Mouse (Mus musculus): ENCODE results near the gene Cdc42ep1. TPM values are rescaled to one million over a fixed set of nuclear protein-coding genes. Genes with fewer than 3 reads are reported as not detected.

Cdc42ep1 gene
- polyA plus RNA-seq, 1 experiment from 2014 or later = 17.0 TPM

GRCm38 (mm10) chr15:78868826-78869233 lies 26.4 kb downstream of the Cdc42ep1 start:
- WGBS = 36% methylated on average over 7 of the region's 7 CpGs
- peak; percentile 28 for ATAC-seq
- no peak overlapping the region for H3K9ac ChIP-seq (ENCODE audit: low read depth, low read length)
- no peak overlapping the region for H3K4me3 ChIP-seq (ENCODE audit: low read depth, low read length)
- H3K36me3 ChIP-seq (ENCODE audit: control insufficient read depth, insufficient read depth) = no peaks in the 10 kb centered on the region
- H3K4me1 ChIP-seq (replicated peaks; ENCODE audit: control insufficient read depth, insufficient read depth, low read length) = 0 out of 2 replicates have a peak, but pooled peaks cover 2% of the 10 kb centered on the region
- no peak for TF ChIP-seq CTCF (IDR thresholded peaks at IDR 0.05; ENCODE audit: low read depth)
- H3K27me3 ChIP-seq (replicated peaks; ENCODE audit: control insufficient read depth, insufficient read depth, low read length) = no peaks in the 10 kb centered on the region
- no peak overlapping the region for H3K4me2 ChIP-seq (replicated peaks; ENCODE audit: low read depth)
- H3K9me3 ChIP-seq (ENCODE audit: control insufficient read depth) = no peaks in the 10 kb centered on the region
- peak overlapping the region; percentile 74 for H3K27ac ChIP-seq (ENCODE audit: low read depth, low read length)

- ATAC-seq = no peak
- no peak overlapping the region for H3K27ac ChIP-seq (ENCODE audit: low read depth, low read length)
- no peaks in the 10 kb centered on the region for H3K9me3 ChIP-seq (ENCODE audit: control insufficient read depth)
- no peaks in the 10 kb centered on the region for H3K27me3 ChIP-seq (replicated peaks; ENCODE audit: control insufficient read depth, insufficient read depth, low read length)
- H3K9ac ChIP-seq (ENCODE audit: low read depth, low read length) = no peak overlapping the region
- TF ChIP-seq CTCF (IDR thresholded peaks at IDR 0.05; ENCODE audit: low read depth) = peak; percentile 83
- no peak overlapping the region for H3K4me3 ChIP-seq (ENCODE audit: low read depth, low read length)
- no peaks in the 10 kb centered on the region for H3K4me1 ChIP-seq (replicated peaks; ENCODE audit: control insufficient read depth, insufficient read depth, low read length)
- H3K36me3 ChIP-seq (ENCODE audit: control insufficient read depth, insufficient read depth) = no peaks in the 10 kb centered on the region
- H3K4me2 ChIP-seq (replicated peaks; ENCODE audit: low read depth) = no peak overlapping the region
- WGBS = 29% methylated on average over 6 of the region's 6 CpGs
Observed at GRCm38 (mm10) chr15:78869775-78870174, 27.4 kb downstream of the Cdc42ep1 start.

GRCm38 (mm10) chr15:78872021-78872608 lies 29.7 kb downstream of the Cdc42ep1 start:
- no peak overlapping the region for H3K27ac ChIP-seq (ENCODE audit: low read depth, low read length)
- WGBS = 41% methylated on average over 5 of the region's 5 CpGs

DNA sequence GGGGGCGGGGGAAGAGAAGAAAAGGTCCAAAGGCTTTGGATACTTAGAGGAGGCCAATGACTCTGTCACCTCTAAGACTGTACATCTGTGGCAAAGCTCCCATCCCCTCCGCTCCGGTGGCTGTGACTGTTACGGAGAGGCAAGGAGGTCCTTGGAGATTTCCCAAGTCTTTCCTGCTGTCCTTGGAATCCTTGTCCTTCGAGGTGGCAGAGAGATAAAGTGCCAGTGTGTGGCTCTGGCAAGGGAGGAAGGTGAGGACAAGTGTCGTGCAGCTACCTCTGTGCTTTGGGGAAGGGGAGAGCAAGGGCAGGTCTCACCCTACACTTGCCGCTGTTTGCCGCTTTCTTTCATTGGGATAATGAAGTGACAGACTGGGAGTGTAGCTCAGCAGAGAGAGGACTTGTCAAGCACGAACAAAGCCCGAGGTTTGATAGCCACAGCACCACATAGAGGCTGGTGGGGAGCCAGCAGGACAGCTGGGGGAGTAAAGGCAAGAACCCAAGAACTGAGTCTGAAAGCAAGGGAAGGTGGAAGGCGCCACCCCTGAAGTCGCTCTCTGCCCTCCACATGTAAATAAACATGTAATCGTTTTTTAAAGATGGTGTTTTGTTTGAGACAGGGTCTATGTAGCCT lies 31.5 kb downstream of the Cdc42ep1 start:
- peak; percentile 21; the same call in 1 of the 2 replicates for TF ChIP-seq CTCF (IDR thresholded peaks at IDR 0.05; ENCODE audit: low read depth)
- no peaks in the 10 kb centered on the region for H3K9me3 ChIP-seq (ENCODE audit: control insufficient read depth)
- no peak overlapping the region for H3K27ac ChIP-seq (ENCODE audit: low read depth, low read length)
- H3K9ac ChIP-seq (ENCODE audit: low read depth, low read length) = no peak overlapping the region
- no peak overlapping the region for H3K4me3 ChIP-seq (ENCODE audit: low read depth, low read length)
- no peak overlapping the region for H3K4me2 ChIP-seq (replicated peaks; ENCODE audit: low read depth)
- WGBS = 60% methylated on average over 13 of the region's 13 CpGs
- ATAC-seq = no peak
- no peaks in the 10 kb centered on the region for H3K27me3 ChIP-seq (replicated peaks; ENCODE audit: control insufficient read depth, insufficient read depth, low read length)
- no peaks in the 10 kb centered on the region for H3K36me3 ChIP-seq (ENCODE audit: control insufficient read depth, insufficient read depth)
- no peaks in the 10 kb centered on the region for H3K4me1 ChIP-seq (replicated peaks; ENCODE audit: control insufficient read depth, insufficient read depth, low read length)

More at GRCm38 (mm10) chr15:78872021-78872608, 29.7 kb downstream of the Cdc42ep1 start:
- Histone ChIP-seq H3K9ac (ENCODE audit: low read depth, low read length) (no peak overlapping the region), H3K36me3 (ENCODE audit: control insufficient read depth, insufficient read depth) (no peaks in the 10 kb centered on the region), H3K4me3 (ENCODE audit: low read depth, low read length) (no peak overlapping the region), H3K27me3 (replicated peaks; ENCODE audit: control insufficient read depth, insufficient read depth, low read length) (no peaks in the 10 kb centered on the region), H3K9me3 (ENCODE audit: control insufficient read depth) (no peaks in the 10 kb centered on the region), H3K4me2 (replicated peaks; ENCODE audit: low read depth) (no peak overlapping the region), H3K4me1 (replicated peaks; ENCODE audit: control insufficient read depth, insufficient read depth, low read length) (no peaks in the 10 kb centered on the region)
- no peak for ATAC-seq
- TF ChIP-seq CTCF (IDR thresholded peaks at IDR 0.05; ENCODE audit: low read depth) = peak; percentile 40

GRCm38 (mm10) chr15:78874989-78875388 lies 32.6 kb downstream of the Cdc42ep1 start:
- H3K9ac ChIP-seq (ENCODE audit: low read depth, low read length) = no peak overlapping the region
- WGBS = 67% methylated on average over 8 of the region's 8 CpGs
- H3K4me2 ChIP-seq (replicated peaks; ENCODE audit: low read depth) = no peak overlapping the region
- no peak for TF ChIP-seq CTCF (IDR thresholded peaks at IDR 0.05; ENCODE audit: low read depth)
- 0 out of 2 replicates have a peak, but pooled peaks cover 9% of the 10 kb centered on the region for H3K36me3 ChIP-seq (ENCODE audit: control insufficient read depth, insufficient read depth)
- no peak overlapping the region for H3K4me3 ChIP-seq (ENCODE audit: low read depth, low read length)
- H3K27me3 ChIP-seq (replicated peaks; ENCODE audit: control insufficient read depth, insufficient read depth, low read length) = no peaks in the 10 kb centered on the region
- H3K9me3 ChIP-seq (ENCODE audit: control insufficient read depth) = no peaks in the 10 kb centered on the region
- ATAC-seq = no peak
- no peak overlapping the region for H3K27ac ChIP-seq (ENCODE audit: low read depth, low read length)
- H3K4me1 ChIP-seq (replicated peaks; ENCODE audit: control insufficient read depth, insufficient read depth, low read length) = peaks cover 7% of the 10 kb centered on the region; the same call in 1 of the 2 replicates

DNA sequence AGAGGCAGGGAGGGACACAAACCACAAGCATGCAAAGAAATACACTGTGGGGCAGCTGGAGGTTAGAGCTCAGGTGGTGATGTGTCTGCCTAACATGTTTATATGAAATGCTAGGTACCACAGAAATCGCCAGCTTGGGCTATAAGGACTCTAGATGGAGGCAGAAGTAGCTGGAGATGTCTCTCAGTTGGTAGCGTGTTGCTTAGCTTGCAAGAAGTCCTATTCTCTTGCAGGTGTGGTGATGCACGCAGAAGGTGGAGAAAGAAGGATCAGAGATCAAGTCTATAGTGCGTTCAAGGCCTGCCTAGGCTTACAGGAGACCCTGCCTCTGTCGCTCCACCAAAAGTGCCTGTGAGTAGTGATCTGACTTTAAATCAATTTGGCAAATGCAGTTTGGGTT lies 33.1 kb downstream of the Cdc42ep1 start:
- no peak for ATAC-seq
- H3K4me3 ChIP-seq (ENCODE audit: low read depth, low read length) = no peak overlapping the region
- no peaks in the 10 kb centered on the region for H3K27me3 ChIP-seq (replicated peaks; ENCODE audit: control insufficient read depth, insufficient read depth, low read length)

More for the DNA sequence above, 33.1 kb downstream of the Cdc42ep1 start:
- H3K27ac ChIP-seq (ENCODE audit: low read depth, low read length) = no peak overlapping the region
- H3K4me1 ChIP-seq (replicated peaks; ENCODE audit: control insufficient read depth, insufficient read depth, low read length) = peaks cover 7% of the 10 kb centered on the region; the same call in 1 of the 2 replicates
- no peak overlapping the region for H3K9ac ChIP-seq (ENCODE audit: low read depth, low read length)
- H3K9me3 ChIP-seq (ENCODE audit: control insufficient read depth) = no peaks in the 10 kb centered on the region
- WGBS = 57% methylated on average over 5 of the region's 5 CpGs
- peak overlapping the region; percentile 84; the same call in 1 of the 2 replicates for H3K4me2 ChIP-seq (replicated peaks; ENCODE audit: low read depth)
- no peak for TF ChIP-seq CTCF (IDR thresholded peaks at IDR 0.05; ENCODE audit: low read depth)
- peaks cover 11% of the 10 kb centered on the region; the same call in 1 of the 2 replicates for H3K36me3 ChIP-seq (ENCODE audit: control insufficient read depth, insufficient read depth)

Data from intestine, postnatal 0 days (tissue).